Mouse (Mus musculus) ES-E14 (cell line): ENCODE measurements around the gene Susd5.
"Not testable (repeated sequence)": the region's sequence is repeated elsewhere in the genome, so short reads cannot be mapped to it uniquely, and the experiment has no call there.

Experiments
- HCFC1 ChIP-seq: IDR thresholded peaks from 2 replicates; pipeline ENCODE4 v1.6.1; 2012; ENCODE audit warnings: low read length, inconsistent platforms, borderline replicate concordance; ENCODE audit not compliant: insufficient read depth
- MAFK ChIP-seq: IDR thresholded peaks from 2 replicates; pipeline ENCODE4 v1.6.1; 2014; ENCODE audit warnings: mild to moderate bottlenecking, low read depth, low read length, inconsistent platforms; ENCODE audit not compliant: insufficient read depth
- ZC3H11A ChIP-seq: IDR thresholded peaks from 2 replicates; pipeline ENCODE4 v1.6.1; 2012; ENCODE audit warnings: low read depth, mild to moderate bottlenecking, inconsistent platforms, low read length, borderline replicate concordance
- ZNF384 ChIP-seq: IDR thresholded peaks from 2 replicates; pipeline ENCODE4 v1.6.1; 2012; ENCODE audit warnings: low read depth, low read length, inconsistent platforms

- peak; percentile 53; the same call in 1 of the 2 replicates for TF ChIP-seq ZC3H11A
- not testable (repeated sequence) for TF ChIP-seq MAFK, ZNF384, HCFC1
Measured at GRCm38 (mm10) chr9:114116672-114117071, 59.7 kb downstream of the Susd5 start.
